Mouse (Mus musculus) heart, adult 11 months (tissue): Measurements from ENCODE around the gene Tmem184c.

Experiments used
- DNase-seq: peaks from one replicate; pipeline ENCODE4 v3.0.0; 2022

The Tmem184c gene

DNA sequence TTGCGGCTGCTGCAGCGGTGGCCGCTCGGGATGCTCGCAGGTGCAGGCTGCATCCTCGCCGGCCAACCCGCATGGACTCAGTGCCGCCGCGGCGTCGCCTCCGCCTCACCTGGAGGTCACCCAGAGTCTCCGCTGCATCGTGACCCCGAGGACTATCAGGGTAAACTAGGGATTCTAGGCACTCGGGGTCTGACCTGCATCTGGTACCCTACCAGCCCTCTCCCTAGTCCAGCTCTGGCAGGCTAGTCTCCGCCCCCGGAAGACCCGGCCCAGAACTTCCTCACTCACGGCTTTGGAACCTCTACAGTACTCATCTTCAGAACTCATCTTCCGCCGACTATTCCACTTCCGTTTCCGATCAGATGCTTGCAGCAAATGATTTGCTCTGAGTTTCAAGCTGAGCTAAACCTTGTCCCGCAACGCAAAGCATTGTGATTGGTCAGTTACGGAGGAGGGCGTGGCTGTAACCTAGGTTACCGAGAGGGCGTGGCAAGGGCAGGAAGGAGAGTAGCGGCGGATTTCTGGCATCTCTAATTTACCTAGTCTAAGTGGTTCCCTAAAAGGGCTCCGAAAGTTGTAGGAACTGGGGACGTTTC is at the start of gene Tmem184c:
Gene Tmem184c, minus strand, starts transcription at position 325 of the 596 bp plus-strand sequence.
- DNase-seq = peak; percentile 100

DNA sequence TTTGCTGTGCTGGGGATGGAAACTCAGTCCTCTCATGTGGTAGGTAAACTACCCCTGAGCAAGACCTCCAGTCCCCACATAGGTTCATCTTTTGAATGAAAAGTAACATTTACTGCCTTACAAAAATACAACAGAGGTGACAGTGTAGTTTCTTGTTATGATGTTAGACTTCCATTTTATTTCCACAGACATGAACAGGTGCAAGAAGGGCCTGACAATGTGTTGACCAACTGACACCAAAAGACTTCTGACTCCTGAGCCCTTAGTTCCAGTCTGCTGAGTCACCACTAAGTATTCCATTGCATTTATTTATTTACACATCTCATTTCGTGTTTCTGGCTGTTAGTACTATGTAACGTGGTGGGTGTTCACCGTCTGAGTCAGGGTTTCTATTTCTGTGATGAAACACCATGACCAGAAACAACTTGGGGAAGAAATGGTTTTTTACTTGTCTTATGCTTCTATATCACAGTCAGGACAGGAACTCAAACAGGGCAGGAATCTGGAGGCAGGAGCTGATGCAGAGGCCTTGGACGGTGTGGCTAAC is 49.1 kb upstream of the Tmem184c start:
- DNase-seq = peak; percentile 50

DNA sequence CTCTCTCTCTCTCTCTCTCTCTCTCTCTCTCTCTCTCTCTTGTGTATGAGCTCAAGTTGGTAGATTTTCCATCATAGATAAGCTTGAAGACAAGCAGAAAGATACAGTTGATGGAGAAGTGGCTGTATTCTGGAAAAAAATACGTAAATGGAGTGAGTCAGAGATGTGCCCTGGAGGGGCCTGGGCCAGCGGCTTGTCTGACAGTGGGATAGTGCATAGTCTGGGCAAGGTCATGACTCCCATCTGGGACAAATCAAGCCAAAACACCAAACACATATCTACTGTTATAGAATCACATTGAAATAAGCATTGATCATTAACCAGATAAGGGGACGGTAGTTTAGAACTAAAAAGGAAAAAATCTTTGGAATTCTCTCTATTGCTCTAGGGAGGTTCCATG is 47.9 kb upstream of the Tmem184c start:
- DNase-seq = peak; percentile 83

DNA sequence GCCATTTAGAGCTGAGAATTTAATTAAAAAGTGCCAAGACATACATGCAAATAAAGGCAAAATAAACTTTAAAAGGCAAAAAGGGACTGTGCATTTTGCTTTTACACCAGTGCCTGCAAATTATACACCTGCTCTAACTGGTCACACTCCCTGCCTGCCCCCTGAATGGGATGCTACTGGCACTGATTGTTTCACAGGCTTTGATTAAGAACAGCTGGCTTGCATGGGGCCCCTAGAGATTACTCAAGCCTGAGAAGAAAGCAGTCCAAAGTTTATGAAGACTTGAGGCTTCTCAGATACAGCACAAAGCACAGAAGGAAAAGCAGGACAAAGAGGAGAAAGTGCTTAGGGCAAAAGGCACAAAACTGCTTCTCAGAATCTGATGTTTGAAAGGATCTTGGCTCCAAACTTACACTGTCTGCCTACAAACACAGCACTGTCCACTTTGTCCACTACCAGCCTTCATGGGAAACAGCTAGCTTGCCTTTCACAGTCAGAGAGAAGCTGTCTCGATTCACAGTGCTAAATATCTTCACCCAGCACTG is 40.2 kb upstream of the Tmem184c start:
- peak; percentile 89 for DNase-seq

DNA sequence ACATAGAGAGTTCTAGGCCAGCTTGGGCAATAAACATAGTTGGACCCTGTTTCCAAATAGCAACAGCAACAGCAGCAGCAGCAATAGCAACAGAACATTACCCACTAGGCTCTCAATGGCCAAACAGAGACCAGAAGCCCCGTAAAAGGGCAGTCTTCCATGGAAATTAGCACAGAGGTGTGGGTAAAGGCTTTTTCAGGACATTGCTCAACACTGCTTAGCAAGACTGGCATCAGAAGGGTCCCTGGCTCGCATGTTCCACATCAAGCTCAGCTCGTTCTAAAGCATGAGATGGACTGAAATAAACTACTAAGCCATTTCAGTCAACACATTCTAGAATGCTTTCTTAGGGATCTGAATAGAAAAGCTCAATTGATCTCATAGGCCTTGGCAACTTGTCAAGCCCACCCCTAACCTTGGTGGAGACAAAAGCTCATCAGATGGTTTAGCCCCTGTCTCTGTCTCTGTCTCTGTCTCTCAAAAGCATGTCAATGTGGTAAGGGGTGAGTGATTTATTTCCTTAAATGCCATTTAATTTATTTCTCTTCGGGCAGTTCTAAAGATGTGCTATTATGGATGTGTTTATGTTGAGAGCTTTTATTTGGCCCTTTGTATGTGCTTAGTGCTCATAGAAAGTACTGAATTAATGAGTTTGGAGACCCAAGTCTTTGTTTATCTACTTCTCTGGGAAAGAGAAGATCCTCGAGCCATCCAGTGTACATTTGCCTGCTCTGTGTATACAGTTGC is 29.8 kb upstream of the Tmem184c start:
- peak; percentile 17 for DNase-seq

DNA sequence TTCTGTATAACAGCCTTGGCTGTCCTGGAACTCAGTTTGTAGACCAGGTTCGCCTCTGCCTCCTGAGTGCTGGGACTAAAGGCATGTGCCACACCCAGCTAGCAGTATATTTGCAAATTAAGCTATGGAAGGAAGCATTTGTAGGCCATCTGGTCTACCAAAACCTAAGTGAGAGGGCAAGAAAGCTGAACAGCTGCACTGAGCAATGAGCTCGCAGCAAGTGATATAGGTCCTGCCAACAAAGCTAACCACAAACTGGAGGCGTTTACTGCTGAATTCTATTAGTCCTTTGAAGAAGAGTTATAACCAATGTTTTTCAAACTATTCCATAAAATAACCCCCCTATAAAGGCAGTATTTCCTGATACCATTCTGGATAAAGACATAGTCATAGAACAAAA is 27.1 kb upstream of the Tmem184c start:
- peak; percentile 16 for DNase-seq

DNA sequence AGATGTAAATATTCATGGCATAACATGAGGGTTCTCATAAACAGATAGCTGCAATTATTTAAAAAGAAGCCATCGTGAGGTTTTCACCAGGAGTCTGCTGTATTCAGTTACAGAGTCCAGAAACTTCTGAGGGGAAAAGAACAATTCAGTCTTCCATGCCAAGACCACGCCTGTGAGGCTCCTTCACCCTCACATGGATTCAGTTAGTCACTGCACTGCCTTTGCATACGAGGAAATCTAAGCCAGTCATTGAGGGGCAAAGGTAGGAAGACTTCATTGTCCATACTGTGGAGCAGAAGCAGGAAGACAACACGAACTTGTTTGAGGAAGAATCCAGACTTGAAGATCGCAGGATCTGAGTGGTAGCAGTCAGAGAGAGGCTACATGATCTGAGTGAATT is 23.5 kb upstream of the Tmem184c start:
- peak; percentile 48 for DNase-seq

DNA sequence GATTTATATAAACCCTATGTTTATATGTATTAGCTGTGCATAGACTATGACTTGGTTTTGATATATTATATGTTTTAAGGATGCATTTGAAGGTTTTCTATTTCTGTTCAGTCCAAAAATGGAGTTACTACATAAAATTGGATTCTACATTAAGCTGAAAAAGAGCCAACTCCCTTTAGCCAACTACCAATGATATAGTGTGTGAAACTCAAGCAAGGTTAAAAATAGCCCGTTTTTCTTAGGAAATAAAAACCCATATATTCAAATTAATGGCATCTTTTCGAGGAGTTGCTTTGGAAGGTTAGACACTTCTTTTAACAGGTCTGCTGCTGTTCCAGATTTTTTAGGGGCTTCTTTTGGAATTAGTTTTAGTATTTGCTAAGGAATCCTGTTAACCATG is 22.7 kb upstream of the Tmem184c start:
- no peak for DNase-seq

DNA sequence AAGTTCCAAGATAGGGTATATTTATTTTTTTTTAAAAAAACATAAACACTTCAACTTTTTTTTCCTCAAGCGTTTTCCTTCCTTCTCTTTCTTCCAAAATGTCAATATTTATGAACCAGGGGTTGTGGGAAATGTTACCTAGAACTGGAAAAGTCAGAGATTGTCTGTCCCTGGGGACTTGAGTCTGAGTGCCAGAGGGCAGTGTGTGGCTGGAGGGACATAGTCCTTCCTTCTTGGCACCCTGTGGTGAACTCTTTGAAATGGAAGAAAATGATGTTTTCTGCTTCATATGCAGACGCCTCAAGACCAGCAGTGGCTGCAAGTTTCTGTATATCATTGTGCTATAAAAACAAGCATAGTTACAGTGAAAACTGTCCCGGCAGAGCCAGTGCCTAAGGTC is 20.2 kb upstream of the Tmem184c start:
- DNase-seq = peak; percentile 58

DNA sequence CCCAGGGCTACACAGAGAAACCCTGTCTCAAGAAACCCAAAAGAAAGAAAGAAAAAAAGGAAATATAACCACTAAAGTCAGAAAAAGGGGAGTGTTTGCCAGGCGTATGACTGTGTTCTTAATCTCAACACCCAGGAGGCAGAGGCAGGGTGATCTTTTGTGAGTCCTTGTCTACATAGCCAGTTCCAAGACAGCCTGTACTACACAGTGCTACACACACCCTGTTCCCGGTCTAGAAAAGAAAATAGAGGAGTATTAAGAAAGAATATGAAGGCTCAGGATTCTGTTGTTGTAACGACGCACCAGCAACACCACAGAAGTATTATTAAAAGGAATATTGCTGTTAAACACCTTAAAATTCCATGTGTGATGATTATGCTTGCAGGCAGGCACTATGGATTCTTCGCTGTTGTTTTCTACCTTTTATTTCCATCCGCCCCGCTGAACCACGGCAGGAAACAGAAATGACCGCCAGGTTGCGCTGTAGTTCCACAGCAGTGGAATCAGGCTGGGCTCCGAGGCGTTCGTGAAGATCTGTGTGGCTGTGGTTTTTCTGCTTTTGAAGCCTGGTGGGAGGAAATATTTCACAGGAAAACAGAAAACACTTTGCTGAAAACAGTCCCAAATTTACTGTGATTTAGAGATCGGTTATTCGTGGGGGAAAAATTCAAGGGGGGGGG is 19.5 kb upstream of the Tmem184c start:
- peak; percentile 89 for DNase-seq

DNA sequence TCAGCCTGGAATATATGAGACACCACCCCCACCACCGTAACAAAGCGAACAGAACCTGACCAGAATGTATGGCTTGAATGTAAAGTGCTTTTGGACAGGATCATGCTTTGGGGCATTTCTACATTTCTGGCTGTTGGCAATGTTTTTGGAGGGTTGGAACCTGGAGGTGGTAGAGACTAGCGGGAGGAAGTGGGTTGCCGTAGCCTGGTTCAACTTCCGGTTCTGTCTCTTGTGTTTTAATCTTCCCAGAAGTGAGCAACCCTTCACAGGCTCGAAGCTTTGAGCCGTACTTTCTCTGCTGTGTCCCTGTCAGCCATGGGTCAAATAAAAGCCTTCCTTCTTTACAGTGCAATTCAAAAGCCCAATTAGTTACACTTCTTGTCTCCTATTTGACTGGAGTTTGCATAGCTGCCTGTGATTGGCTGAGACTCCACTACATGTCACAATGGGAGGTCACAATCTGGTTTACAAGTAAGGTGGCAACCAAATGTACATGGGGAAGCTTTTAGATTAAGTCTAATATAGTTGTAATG is 13.2 kb upstream of the Tmem184c start:
- DNase-seq = peak; percentile 64

DNA sequence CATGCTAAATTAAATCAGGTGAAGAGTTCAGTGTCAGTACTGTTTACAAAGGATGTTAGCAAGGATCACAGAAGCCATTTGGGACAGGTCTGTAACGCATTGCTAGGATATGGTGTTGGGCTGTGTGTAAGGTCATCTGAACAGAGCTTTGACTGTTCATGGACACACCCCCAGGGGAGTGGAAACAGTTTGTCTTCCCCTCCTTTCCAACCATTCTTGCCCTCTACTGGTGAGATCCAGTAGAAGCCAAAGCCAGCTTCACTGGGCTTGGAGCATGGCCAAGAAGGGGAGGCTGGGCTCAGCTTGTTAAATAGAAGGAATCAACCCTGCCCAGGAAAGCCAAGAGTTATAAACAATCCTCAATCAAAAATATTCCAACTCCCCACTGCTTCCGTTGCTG is 7.4 kb upstream of the Tmem184c start:
- DNase-seq = peak; percentile 94

DNA sequence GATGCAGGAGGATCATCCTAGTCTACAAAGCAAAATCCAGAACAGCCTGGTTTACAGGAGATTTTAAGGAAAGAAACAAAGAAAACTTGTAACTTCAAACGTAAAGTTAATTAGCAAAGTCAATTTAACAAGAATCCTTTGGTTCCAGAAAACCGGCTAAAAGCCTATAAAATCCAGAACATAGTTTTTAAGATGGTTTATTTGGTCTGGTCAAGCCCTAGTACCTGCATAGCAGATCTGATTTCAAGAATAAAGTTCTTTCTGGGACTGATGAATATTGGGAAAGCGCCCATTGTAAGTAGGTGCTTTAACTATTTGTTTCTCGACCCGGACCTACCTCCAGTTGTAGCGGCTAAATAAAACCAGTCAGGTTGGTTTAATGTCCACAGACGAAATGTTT is 877 bp downstream of the Tmem184c start:
- DNase-seq = no peak

DNA sequence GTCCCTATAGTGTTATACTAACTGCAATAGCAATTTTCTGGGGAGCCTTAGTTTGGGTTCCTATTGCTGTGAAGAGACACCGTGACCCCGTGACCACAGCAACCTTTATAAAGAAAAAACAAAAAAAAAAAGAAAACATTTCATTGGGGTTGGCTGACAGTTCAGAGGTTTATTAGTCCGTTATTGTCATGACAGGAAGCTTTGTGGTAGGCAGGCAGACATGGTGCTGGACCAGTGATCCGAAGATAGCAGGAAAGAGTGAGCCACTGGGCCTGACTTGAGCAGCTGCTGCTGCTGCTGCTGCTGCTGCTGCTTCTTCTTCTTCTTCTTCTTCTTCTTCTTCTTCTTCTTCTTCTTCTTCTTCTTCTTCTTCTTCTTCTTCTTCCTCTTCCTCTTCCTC is 26.3 kb downstream of the Tmem184c start:
- peak; percentile 25 for DNase-seq

DNA sequence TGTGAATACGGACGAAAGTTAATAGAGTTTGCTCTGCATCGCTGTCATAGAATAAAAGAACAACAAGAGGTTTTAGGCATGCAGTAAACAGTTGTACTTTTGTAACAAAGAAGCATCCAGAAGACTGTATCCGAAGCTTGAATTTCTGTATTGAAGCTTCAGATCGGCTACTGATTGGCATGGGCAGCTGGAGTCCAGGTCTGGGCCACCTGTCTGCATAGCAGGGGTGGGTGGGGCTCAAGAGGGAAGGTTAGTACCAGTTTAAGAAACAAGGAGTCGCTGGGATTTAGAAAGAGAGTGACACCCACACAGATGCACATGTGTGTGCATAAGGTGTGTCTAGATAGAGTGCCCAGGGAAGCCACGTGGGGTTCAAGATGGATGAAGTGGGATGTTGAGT is 32.8 kb downstream of the Tmem184c start:
- peak; percentile 72 for DNase-seq

DNA sequence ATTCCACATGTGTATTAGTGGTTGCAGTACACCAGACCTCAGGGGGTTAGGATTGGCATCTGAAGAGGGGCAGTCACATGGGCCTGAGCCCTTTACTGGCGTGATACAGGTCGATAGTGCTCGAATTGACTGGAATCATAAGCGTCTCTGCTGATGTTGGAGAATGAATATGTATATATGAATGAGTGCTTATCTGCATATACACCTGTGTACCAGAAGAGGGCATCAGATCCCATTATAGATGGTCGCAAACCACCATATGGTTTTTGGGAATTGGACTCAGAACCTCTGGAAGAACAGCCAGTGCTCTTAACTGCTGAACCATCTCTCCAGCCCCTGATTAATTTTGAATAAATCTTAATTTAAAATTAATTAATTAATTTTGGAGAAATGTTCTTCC is 36.3 kb downstream of the Tmem184c start:
- no peak for DNase-seq

DNA sequence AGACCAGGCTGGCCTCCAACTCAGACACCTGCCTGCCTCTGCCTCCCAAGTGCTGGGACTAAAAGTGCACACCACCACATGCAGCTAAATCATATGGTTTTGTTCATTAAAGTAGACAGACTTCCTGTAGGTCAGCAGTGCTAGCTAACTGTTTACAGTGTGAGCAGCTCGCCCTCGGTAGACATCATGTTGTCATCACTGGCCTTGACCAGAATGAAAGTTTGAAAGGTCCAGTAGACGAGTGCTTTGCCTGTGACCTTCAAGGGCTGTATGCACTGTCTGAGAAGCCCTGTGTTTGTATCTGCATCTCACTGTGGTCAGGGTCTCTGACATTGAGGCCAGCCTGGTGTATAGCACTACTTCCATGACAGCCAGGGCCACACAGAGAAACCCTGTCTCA is 49.1 kb downstream of the Tmem184c start:
- DNase-seq = no peak

DNA sequence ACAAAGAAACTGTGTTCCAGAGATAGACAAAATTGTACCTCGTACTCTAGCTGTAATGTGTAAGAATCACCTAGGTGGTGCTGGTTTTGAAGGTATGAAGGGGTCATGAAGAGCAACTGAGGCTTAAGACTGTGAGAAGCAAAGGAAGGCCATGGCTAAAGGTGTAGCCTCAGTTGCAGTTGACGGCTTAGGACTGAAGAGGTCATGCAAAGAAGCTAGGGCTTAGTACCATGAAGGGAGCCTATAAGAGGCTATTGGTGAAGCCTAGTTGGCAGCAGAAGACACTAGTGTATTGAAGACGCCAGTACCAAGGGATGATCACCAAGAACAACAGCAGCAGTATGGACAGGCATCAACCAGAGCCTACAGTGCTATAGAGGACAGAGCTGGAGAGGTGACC is 58.0 kb downstream of the Tmem184c start:
- peak; percentile 53 for DNase-seq

DNA sequence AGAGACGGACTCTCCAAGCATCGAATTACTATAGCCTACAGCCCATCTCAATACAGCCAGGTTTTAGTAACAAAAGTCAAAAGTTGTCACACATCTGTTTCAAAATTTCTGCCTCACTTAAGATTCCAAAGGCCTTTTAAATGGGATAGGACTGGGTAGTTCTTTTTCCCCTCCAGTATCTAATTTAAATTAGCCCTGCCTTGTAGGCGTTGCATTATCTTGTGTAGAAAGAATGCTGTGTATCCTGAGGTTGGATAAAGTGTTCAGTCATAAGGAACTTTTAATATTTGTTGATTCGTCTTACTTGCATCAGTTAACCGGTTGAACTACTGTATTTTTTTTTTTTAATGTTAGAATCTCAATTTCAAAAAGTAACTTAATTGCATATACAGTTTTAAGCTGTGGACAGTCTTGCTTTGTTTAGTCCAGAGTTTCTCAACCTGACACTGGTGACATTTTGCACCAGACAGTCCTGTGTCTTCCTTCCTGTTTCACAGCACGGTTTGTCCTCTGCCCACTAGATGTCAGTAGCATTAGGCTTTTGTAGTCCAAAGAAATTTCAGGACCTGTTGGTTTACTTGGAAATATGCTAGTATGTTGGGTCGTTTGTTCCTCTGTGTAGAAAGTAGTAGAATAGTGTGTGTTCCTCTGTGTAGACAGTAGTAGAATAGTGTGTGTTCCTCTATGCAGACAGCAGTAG is 60.5 kb downstream of the Tmem184c start:
- no peak for DNase-seq

DNA sequence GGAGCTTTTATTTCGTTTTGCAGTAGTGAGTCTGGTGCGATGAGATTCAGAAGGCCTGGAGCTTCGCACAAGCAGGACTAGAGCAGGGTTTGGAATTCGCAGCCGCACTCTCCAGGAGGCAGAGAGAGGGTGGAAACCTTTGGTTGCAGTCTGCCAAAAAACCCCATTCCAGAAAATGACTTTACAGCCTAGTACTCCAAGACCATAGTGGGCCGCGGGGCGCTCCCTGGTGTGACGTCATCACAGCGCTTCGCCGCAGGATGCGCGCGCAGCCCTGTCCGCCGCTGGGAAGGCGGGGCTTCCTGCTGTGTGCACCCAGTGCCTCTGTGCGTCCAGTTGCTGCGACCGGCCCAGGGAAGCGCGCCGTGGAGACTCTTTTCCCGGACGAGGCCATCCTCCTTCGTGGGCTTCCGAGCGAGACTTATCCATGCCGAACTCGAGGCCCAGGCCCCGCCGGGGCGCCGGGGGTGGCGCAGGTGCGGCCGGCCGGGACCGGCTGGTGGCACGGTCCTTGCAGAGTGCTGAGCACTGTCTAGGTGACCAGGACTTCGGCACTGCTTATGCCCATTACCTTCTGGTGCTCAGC is 61.3 kb downstream of the Tmem184c start, which contains the start of gene Prmt9:
Gene Prmt9, plus strand, starts transcription at position 277 of the 586 bp plus-strand sequence.
- DNase-seq = peak; percentile 100
